Mouse (Mus musculus) intestine, embryonic 16.5 days (tissue): ENCODE results near the gene Ltbp4. TPM values are rescaled to one million over a fixed set of nuclear protein-coding genes. Genes with fewer than 3 reads are reported as not detected.

Experiments
- ATAC-seq: fragments of 200-750 bp; cut with Nextera tagmentation; 2 replicates; pipeline ENCODE4 v1.8.0; 2017; ENCODE audit warnings: moderate TSS enrichment, moderate library complexity
- H3K27ac ChIP-seq: fragments of 300-500 bp; sonication (generic); 2 replicates; pipeline ENCODE4 v1.5.1; 2014; ENCODE audit warnings: mild to moderate bottlenecking, low read length
- H3K27me3 ChIP-seq: fragments of 300-500 bp; sonication (generic); replicated peaks from 2 replicates; pipeline ENCODE4 v1.6.1; 2014; ENCODE audit warnings: low read length, control low read depth, mixed read lengths; ENCODE audit not compliant: control insufficient read depth, insufficient read depth
- H3K36me3 ChIP-seq: fragments of 300-500 bp; sonication (generic); 2 replicates; pipeline ENCODE4 v1.6.1; 2014; ENCODE audit warnings: low read length, control low read depth; ENCODE audit not compliant: control insufficient read depth, insufficient read depth
- H3K4me1 ChIP-seq: fragments of 300-500 bp; sonication (generic); 2 replicates; pipeline ENCODE4 v1.6.1; 2014; ENCODE audit warnings: low read length, control low read depth, mixed read lengths; ENCODE audit not compliant: control insufficient read depth, insufficient read depth
- H3K4me2 ChIP-seq: fragments of 300-500 bp; sonication (generic); 2 replicates; pipeline ENCODE4 v1.6.1; 2014; ENCODE audit warnings: low read depth, low read length, control low read depth
- H3K4me3 ChIP-seq: fragments of 300-500 bp; sonication (generic); 2 replicates; pipeline ENCODE4 v1.5.1; 2014; ENCODE audit warnings: mild to moderate bottlenecking, low read length
- H3K9ac ChIP-seq: fragments of 300-500 bp; sonication (generic); 2 replicates; pipeline ENCODE4 v1.6.1; 2014; ENCODE audit warnings: low read depth, low read length
- H3K9me3 ChIP-seq: fragments of 300-500 bp; sonication (generic); 2 replicates; pipeline ENCODE4 v1.6.1; 2016; ENCODE audit warnings: low read length, control low read depth; ENCODE audit not compliant: control insufficient read depth
- WGBS: fragments of 180-500 bp; shearing (Covaris S2); extraction: QIAGEN DNeasy Blood & Tissue Kit; methylation state at CpG from one replicate; pipeline ENCODE4 v1.1.7; 2014; 5-methylcytosine and 5-hydroxymethylcytosine counted together
- polyA plus RNA-seq: library from polyadenylated mRNA; unstranded; fragments of >200 nt; fragmentation: Nextera tagmentation; extraction: Ambion mirVana; gene quantifications from 2 replicates; pipeline ENCODE4 v1.2.1, GENCODE M21; 2015

The Ltbp4 gene
- polyA plus RNA-seq, 1 experiment from 2014 or later: 70.2 TPM

- WGBS: 60% methylated on average over 2 of the region's 2 CpGs
- no peak for ATAC-seq
Measured at GRCm38 (mm10) chr7:27359162-27359561, 21.7 kb upstream of the Ltbp4 start.

GRCm38 (mm10) chr7:27357595-27357978 lies 20.1 kb upstream of the Ltbp4 start:
- no peaks in the 10 kb centered on the region for H3K36me3 ChIP-seq
- 24% methylated on average over 3 of the region's 3 CpGs for WGBS
- no peak overlapping the region; the same call in 1 of the 2 replicates for H3K4me3 ChIP-seq
- H3K9me3 ChIP-seq: no peaks in the 10 kb centered on the region
- peak overlapping the region; percentile 81 for H3K4me2 ChIP-seq
- peaks cover 28% of the 10 kb centered on the region for H3K4me1 ChIP-seq
- 0 out of 2 replicates have a peak, but pooled peaks cover 3% of the 10 kb centered on the region for H3K27me3 ChIP-seq
- peak overlapping the region; percentile 89 for H3K27ac ChIP-seq
- ATAC-seq: no peak
- no peak overlapping the region for H3K9ac ChIP-seq

More at GRCm38 (mm10) chr7:27359162-27359561, 21.7 kb upstream of the Ltbp4 start:
- Histone ChIP-seq H3K27me3 (peaks cover 14% of the 10 kb centered on the region), H3K36me3 (no peaks in the 10 kb centered on the region), H3K9me3 (no peaks in the 10 kb centered on the region), H3K4me2 (no peak overlapping the region), H3K4me1 (peaks cover 32% of the 10 kb centered on the region), H3K27ac (no peak overlapping the region), H3K9ac (no peak overlapping the region), H3K4me3 (no peak overlapping the region)

GRCm38 (mm10) chr7:27356861-27357594 lies 19.5 kb upstream of the Ltbp4 start, which contains the start of gene Gm20479:
Gm20479 (minus strand) TSS chr7:27357419.
- 3% methylated on average over 27 of the region's 27 CpGs for WGBS

GRCm38 (mm10) chr7:27356248-27356647 lies 18.8 kb upstream of the Ltbp4 start:
- H3K4me2 ChIP-seq: peak overlapping the region; percentile 81
- H3K27me3 ChIP-seq: no peaks in the 10 kb centered on the region
- H3K9me3 ChIP-seq: no peaks in the 10 kb centered on the region
- peak overlapping the region; percentile 74 for H3K4me3 ChIP-seq
- peaks cover 8% of the 10 kb centered on the region; the same call in 1 of the 2 replicates for H3K36me3 ChIP-seq
- peak overlapping the region; percentile 89 for H3K27ac ChIP-seq
- H3K4me1 ChIP-seq: peaks cover 28% of the 10 kb centered on the region
- peak overlapping the region; percentile 66 for H3K9ac ChIP-seq
- WGBS: 1% methylated on average over 16 of the region's 16 CpGs
- ATAC-seq: peak; percentile 54

More at GRCm38 (mm10) chr7:27356861-27357594, 19.5 kb upstream of the Ltbp4 start, which contains the start of gene Gm20479:
- no peak for ATAC-seq
- Histone ChIP-seq H3K27me3 (no peaks in the 10 kb centered on the region), H3K4me1 (peaks cover 28% of the 10 kb centered on the region), H3K4me2 (peak within 1 kb of the TSS; percentile 81), H3K9ac (peak within 1 kb of the TSS; percentile 66), H3K27ac (peak within 1 kb of the TSS; percentile 89), H3K36me3 (peaks cover 3% of the 10 kb centered on the region; the same call in 1 of the 2 replicates), H3K9me3 (no peaks in the 10 kb centered on the region), H3K4me3 (peak within 1 kb of the TSS; percentile 74)

GRCm38 (mm10) chr7:27355745-27356240 lies 18.3 kb upstream of the Ltbp4 start, which contains the start of gene Shkbp1:
Shkbp1 (minus strand) TSS chr7:27356019.
- Histone ChIP-seq H3K27ac (peak within 1 kb of the TSS; percentile 89), H3K4me2 (peak within 1 kb of the TSS; percentile 87), H3K4me3 (peak within 1 kb of the TSS; percentile 74), H3K27me3 (no peaks in the 10 kb centered on the region), H3K36me3 (peaks cover 8% of the 10 kb centered on the region; the same call in 1 of the 2 replicates), H3K4me1 (peaks cover 24% of the 10 kb centered on the region), H3K9ac (peak within 1 kb of the TSS; percentile 72), H3K9me3 (no peaks in the 10 kb centered on the region)
- WGBS: under 1% methylated on average over 34 of the region's 34 CpGs
- ATAC-seq: peak; percentile 93

- Histone ChIP-seq H3K27ac (no peak overlapping the region), H3K36me3 (peaks cover 8% of the 10 kb centered on the region; the same call in 1 of the 2 replicates), H3K9me3 (no peaks in the 10 kb centered on the region), H3K4me2 (peak overlapping the region; percentile 87), H3K4me3 (peak overlapping the region; percentile 74), H3K9ac (peak overlapping the region; percentile 72), H3K27me3 (no peaks in the 10 kb centered on the region), H3K4me1 (peaks cover 24% of the 10 kb centered on the region)
- WGBS: 6% methylated on average over 14 of the region's 14 CpGs
- ATAC-seq: no peak
Measured at GRCm38 (mm10) chr7:27355261-27355660, 17.8 kb upstream of the Ltbp4 start.

GRCm38 (mm10) chr7:27354783-27355182 lies 17.3 kb upstream of the Ltbp4 start:
- H3K4me3 ChIP-seq: peak overlapping the region; percentile 74
- H3K4me2 ChIP-seq: peak overlapping the region; percentile 87
- peak overlapping the region; percentile 72; the same call in 1 of the 2 replicates for H3K9ac ChIP-seq

GRCm38 (mm10) chr7:27354144-27354543 lies 16.7 kb upstream of the Ltbp4 start:
- H3K9ac ChIP-seq: no peak overlapping the region
- peaks cover 8% of the 10 kb centered on the region; the same call in 1 of the 2 replicates for H3K36me3 ChIP-seq
- H3K27ac ChIP-seq: no peak overlapping the region
- no peaks in the 10 kb centered on the region for H3K9me3 ChIP-seq
- H3K27me3 ChIP-seq: no peaks in the 10 kb centered on the region
- peaks cover 24% of the 10 kb centered on the region for H3K4me1 ChIP-seq
- WGBS: 30% methylated on average over 6 of the region's 6 CpGs
- peak overlapping the region; percentile 36 for H3K4me2 ChIP-seq
- H3K4me3 ChIP-seq: no peak overlapping the region
- ATAC-seq: peak; percentile 43

More at GRCm38 (mm10) chr7:27354783-27355182, 17.3 kb upstream of the Ltbp4 start:
- no peak overlapping the region for H3K27ac ChIP-seq
- ATAC-seq: no peak
- no peaks in the 10 kb centered on the region for H3K9me3 ChIP-seq
- H3K27me3 ChIP-seq: no peaks in the 10 kb centered on the region
- peaks cover 8% of the 10 kb centered on the region; the same call in 1 of the 2 replicates for H3K36me3 ChIP-seq
- H3K4me1 ChIP-seq: peaks cover 24% of the 10 kb centered on the region
- 56% methylated on average over 4 of the region's 4 CpGs for WGBS

- ATAC-seq: no peak
- H3K36me3 ChIP-seq: peaks cover 10% of the 10 kb centered on the region; the same call in 1 of the 2 replicates
Measured at GRCm38 (mm10) chr7:27345444-27345843, 8.0 kb upstream of the Ltbp4 start.

More at GRCm38 (mm10) chr7:27345444-27345843, 8.0 kb upstream of the Ltbp4 start:
- WGBS: 24% methylated on average over 6 of the region's 6 CpGs
- H3K4me3 ChIP-seq: no peak overlapping the region
- H3K27me3 ChIP-seq: no peaks in the 10 kb centered on the region
- H3K9me3 ChIP-seq: no peaks in the 10 kb centered on the region
- H3K4me2 ChIP-seq: no peak overlapping the region
- H3K4me1 ChIP-seq: no peaks in the 10 kb centered on the region
- no peak overlapping the region for H3K27ac ChIP-seq
- H3K9ac ChIP-seq: no peak overlapping the region
